Mouse (Mus musculus) embryonic facial prominence, embryonic 13.5 days (tissue): ENCODE measurements around the gene Prkch. TPM values are rescaled to one million over a fixed set of nuclear protein-coding genes. Genes with fewer than 3 reads are reported as not detected.

ENCODE experiments used
- polyA plus RNA-seq: library from polyadenylated mRNA; unstranded; fragments of >200 nt; fragmentation: Nextera tagmentation; extraction: Ambion mirVana; gene quantifications from 2 replicates; pipeline ENCODE4 v1.2.1, GENCODE M21; 2015

The Prkch gene
- polyA plus RNA-seq, 1 experiment from 2014 or later: 13.3 TPM

Other genes with a start within 250 kb of the Prkch start
- 13.6 and 16.1 TPM in 2 replicates for gene Tmem30b, start 38.4 kb upstream of the Prkch start, polyA plus RNA-seq